Mouse (Mus musculus) midbrain, embryonic 16.5 days (tissue): ENCODE data around the gene Lcn5. TPM values are rescaled to one million over a fixed set of nuclear protein-coding genes. Genes with fewer than 3 reads are reported as not detected.

Experiments
- polyA plus RNA-seq: library from polyadenylated mRNA; unstranded; fragments of >200 nt; fragmentation: Nextera tagmentation; extraction: Ambion mirVana; gene quantifications from 2 replicates; pipeline ENCODE4 v1.2.1, GENCODE M21; 2015

The Lcn5 gene
- polyA plus RNA-seq, 1 experiment from 2014 or later = not detected

Other genes starting within 250 kb of the Lcn5 start
- 0.09 and 0.80 TPM in 2 replicates for gene Fut7, start 234.7 kb upstream of the Lcn5 start, polyA plus RNA-seq
- gene Abca2, start 229.2 kb upstream of the Lcn5 start, polyA plus RNA-seq = 17.3 and 18.3 TPM in 2 replicates
- gene Clic3, start 201.1 kb upstream of the Lcn5 start, polyA plus RNA-seq = 2.8 and 3.4 TPM in 2 replicates
- gene Paxx, start 196.9 kb upstream of the Lcn5 start, polyA plus RNA-seq = 121 and 130 TPM in 2 replicates
- gene Ptgds, start 187.9 kb upstream of the Lcn5 start, polyA plus RNA-seq = 465 and 593 TPM in 2 replicates
- gene Lcn12, start 164.0 kb upstream of the Lcn5 start, polyA plus RNA-seq = not detected in 2 replicates
- gene Fbxw5, start 157.2 kb upstream of the Lcn5 start, polyA plus RNA-seq = 137 and 139 TPM in 2 replicates
- gene C8g, start 156.2 kb upstream of the Lcn5 start, polyA plus RNA-seq = 5.1 and 5.9 TPM in 2 replicates
- 15.2 and 15.9 TPM in 2 replicates for gene Traf2, start 111.0 kb upstream of the Lcn5 start, polyA plus RNA-seq
- 374 and 380 TPM in 2 replicates for gene Edf1, start 100.1 kb upstream of the Lcn5 start, polyA plus RNA-seq
- gene Mamdc4, start 83.1 kb upstream of the Lcn5 start, polyA plus RNA-seq = 0.50 and 2.4 TPM in 2 replicates
- 148 and 149 TPM in 2 replicates for gene Phpt1, start 82.7 kb upstream of the Lcn5 start, polyA plus RNA-seq
- 11.4 and 14.9 TPM in 2 replicates for gene Ajm1, start 76.2 kb upstream of the Lcn5 start, polyA plus RNA-seq
- 64.7 and 68.3 TPM in 2 replicates for gene Rabl6, start 49.4 kb upstream of the Lcn5 start, polyA plus RNA-seq
- gene Ccdc183, start 40.3 kb upstream of the Lcn5 start, polyA plus RNA-seq = 0.11 and 0.24 TPM in 2 replicates
- 56.4 and 67.2 TPM in 2 replicates for gene Tmem141, start 35.9 kb upstream of the Lcn5 start, polyA plus RNA-seq
- gene Fcna, start 29.9 kb upstream of the Lcn5 start, polyA plus RNA-seq = 2.5 and 3.1 TPM in 2 replicates
- gene Lcn8, start 4.8 kb upstream of the Lcn5 start, polyA plus RNA-seq = not detected in 2 replicates
- gene Lcn6, start 18.8 kb downstream of the Lcn5 start, polyA plus RNA-seq = not detected in 2 replicates
- not detected in 2 replicates for gene Lcn10, start 24.8 kb downstream of the Lcn5 start, polyA plus RNA-seq
- not detected in 2 replicates for gene Obp2a, start 42.1 kb downstream of the Lcn5 start, polyA plus RNA-seq
- 158 and 170 TPM in 2 replicates for gene Bmyc, start 48.8 kb downstream of the Lcn5 start, polyA plus RNA-seq
- gene Obp2b, start 79.1 kb downstream of the Lcn5 start, polyA plus RNA-seq = not detected in 2 replicates
- gene Lcn3, start 107.6 kb downstream of the Lcn5 start, polyA plus RNA-seq = not detected in 2 replicates
- not detected in 2 replicates for gene Lcn11, start 119.1 kb downstream of the Lcn5 start, polyA plus RNA-seq
- not detected in 2 replicates for gene Gm13539, start 124.3 kb downstream of the Lcn5 start, polyA plus RNA-seq
- not detected in 2 replicates for gene Glt6d1, start 157.9 kb downstream of the Lcn5 start, polyA plus RNA-seq
- gene Lcn9, start 165.2 kb downstream of the Lcn5 start, polyA plus RNA-seq = not detected in 2 replicates
- gene Sohlh1, start 189.3 kb downstream of the Lcn5 start, polyA plus RNA-seq = not detected in 2 replicates
- gene Kcnt1, start 205.8 kb downstream of the Lcn5 start, polyA plus RNA-seq = 18.8 and 21.8 TPM in 2 replicates